Mouse (Mus musculus) cerebellum, adult 2 months (tissue): ENCODE measurements around the gene Olfr1501. TPM values are rescaled to one million over a fixed set of nuclear protein-coding genes. Genes with fewer than 3 reads are reported as not detected.

Source experiments
- DNase-seq, 2 experiments: peaks; one replicate each; pipeline ENCODE4 v3.0.0; 2021
- H3K27ac ChIP-seq: fragments of 200-500 bp; 2 replicates; pipeline ENCODE4 v1.5.1; 2012; ENCODE audit warnings: low read length, control low read depth, inconsistent platforms; ENCODE audit not compliant: insufficient read depth
- H3K27me3 ChIP-seq: fragments of 200-500 bp; 2 replicates; pipeline ENCODE4 v1.6.1; 2012; ENCODE audit warnings: inconsistent platforms, mild to moderate bottlenecking, low read length, moderate library complexity; ENCODE audit not compliant: control insufficient read depth, insufficient read depth
- H3K4me1 ChIP-seq: fragments of 200-500 bp; 2 replicates; pipeline ENCODE4 v1.6.1; 2011; ENCODE audit warnings: low read length; ENCODE audit not compliant: control insufficient read depth, insufficient read depth
- H3K4me3 ChIP-seq: fragments of 200-500 bp; replicated peaks from 2 replicates; pipeline ENCODE3; 2011; ENCODE audit warnings: mild to moderate bottlenecking, low read depth, low read length, control low read depth; ENCODE audit not compliant: insufficient read depth
- CTCF ChIP-seq: fragments of 200-500 bp; IDR thresholded peaks from 2 replicates; pipeline ENCODE4 v1.5.1; 2011; ENCODE audit warnings: low read depth, mild to moderate bottlenecking, control low read depth, low read length, moderate library complexity, borderline replicate concordance; ENCODE audit not compliant: insufficient read depth
- POLR2A ChIP-seq: fragments of 200-500 bp; IDR thresholded peaks from 2 replicates; pipeline ENCODE4 v1.6.1; 2011; ENCODE audit warnings: low read length, control low read depth, borderline replicate concordance; ENCODE audit not compliant: insufficient read depth
- polyA plus RNA-seq: library from polyadenylated mRNA; depleted of rRNA; stranded (reverse); fragments of >200 nt; gene quantifications from 2 replicates; pipeline ENCODE4 v1.2.3, GENCODE M21; 2012; rRNA removed

Gene Olfr1501
- polyA plus RNA-seq, 1 experiment = not detected

DNA sequence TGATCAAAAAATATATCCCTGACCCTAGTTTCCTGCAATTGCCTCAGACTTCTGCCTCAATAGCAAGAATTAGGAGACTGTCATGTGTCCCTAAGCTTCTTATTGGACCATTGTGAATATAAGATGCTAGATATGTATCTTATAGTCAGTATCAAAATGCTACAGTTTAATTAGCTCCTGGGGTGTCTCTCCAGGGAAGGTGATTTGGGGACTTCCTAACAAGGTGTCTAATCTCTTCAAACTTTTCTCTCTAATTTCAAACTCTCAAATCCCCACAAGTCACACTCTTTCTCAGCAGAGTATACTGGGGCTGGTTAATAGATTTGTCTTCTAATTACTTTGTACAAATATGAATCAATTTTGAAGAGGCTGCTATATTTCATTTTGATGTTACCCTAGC is 52.4 kb downstream of the Olfr1501 start, which contains the start of gene Olfr1497:
Gene Olfr1497 (minus strand): TSS at position 101 of the 400 bp plus-strand sequence.
- Histone ChIP-seq H3K27ac (no peak within 1 kb of the TSS), H3K4me1 (no peaks in the 10 kb centered on the region), H3K4me3 (no peak within 1 kb of the TSS), H3K27me3 (no peaks in the 10 kb centered on the region)
- TF ChIP-seq POLR2A (no peak), CTCF (no peak)
- DNase-seq = no peak

Other genes with a start within 250 kb of the Olfr1501 start
- gene Olfr1487, start 233.3 kb downstream of the Olfr1501 start, polyA plus RNA-seq = not detected in 2 replicates
- gene Olfr1489, start 219.1 kb downstream of the Olfr1501 start, polyA plus RNA-seq = not detected in 2 replicates
- gene Olfr1490, start 199.6 kb downstream of the Olfr1501 start, polyA plus RNA-seq = not detected in 2 replicates
- not detected in 2 replicates for gene Olfr1491, start 153.4 kb downstream of the Olfr1501 start, polyA plus RNA-seq
- gene Olfr1493-ps1, start 127.4 kb downstream of the Olfr1501 start, polyA plus RNA-seq = not detected in 2 replicates
- not detected in 2 replicates for gene Olfr1494, start 111.0 kb downstream of the Olfr1501 start, polyA plus RNA-seq
- not detected in 2 replicates for gene Olfr1495, start 86.1 kb downstream of the Olfr1501 start, polyA plus RNA-seq
- gene Olfr1496, start 72.8 kb downstream of the Olfr1501 start, polyA plus RNA-seq = not detected in 2 replicates
- gene Olfr1497, start 52.5 kb downstream of the Olfr1501 start, polyA plus RNA-seq = not detected in 2 replicates
- gene Olfr1499, start 31.2 kb downstream of the Olfr1501 start, polyA plus RNA-seq = not detected in 2 replicates
- not detected in 2 replicates for gene Olfr1500, start 20.2 kb downstream of the Olfr1501 start, polyA plus RNA-seq
- not detected in 2 replicates for gene Olfr1502, start 11.1 kb upstream of the Olfr1501 start, polyA plus RNA-seq
- gene Olfr1504, start 47.2 kb upstream of the Olfr1501 start, polyA plus RNA-seq = not detected in 2 replicates
- gene Olfr1505, start 62.8 kb upstream of the Olfr1501 start, polyA plus RNA-seq = not detected in 2 replicates